Mouse (Mus musculus) C2C12 (cell line): Measurements from ENCODE around the gene Slc11a2.

Experiments
- CTCF ChIP-seq: IDR thresholded peaks from one replicate; pipeline ENCODE4 v1.5.1; 2011; ENCODE audit not compliant: control insufficient read depth, insufficient read depth, insufficient read length
- MAX ChIP-seq: IDR thresholded peaks from one replicate; pipeline ENCODE4 v1.6.1; 2011; ENCODE audit warnings: mild to moderate bottlenecking, control low read depth
- MYOG ChIP-seq: IDR thresholded peaks from one replicate; pipeline ENCODE4 v1.6.1; 2011; ENCODE audit not compliant: control insufficient read depth, insufficient read length; ENCODE audit errors: extremely low read depth

DNA sequence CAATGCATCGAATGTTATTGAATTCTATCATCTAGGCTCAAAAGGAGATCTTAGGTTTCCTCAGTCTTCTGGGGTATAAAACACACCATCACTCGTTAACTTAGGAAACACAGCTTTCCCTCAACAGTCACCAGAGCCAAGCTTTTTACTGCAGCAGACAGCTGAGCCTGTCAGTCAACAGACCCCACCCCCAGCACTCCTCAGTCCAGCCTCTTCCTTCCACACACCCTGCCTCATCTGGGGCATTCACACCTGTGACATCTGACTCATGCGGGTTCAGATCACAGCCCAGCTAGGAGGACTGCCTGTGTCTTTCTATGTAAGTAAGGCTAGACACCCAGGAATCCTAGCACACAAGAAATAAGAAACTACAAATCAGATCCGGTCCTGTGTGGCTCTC is 10.9 kb downstream of the Slc11a2 start:
- TF ChIP-seq CTCF (no peak), MYOG (no peak), MAX (no peak)
